Mouse (Mus musculus) megakaryocyte, embryonic 14.5 days (primary cell): ENCODE measurements around the gene Slc23a3.

Source experiments
- FLI1 ChIP-seq: IDR thresholded peaks from 2 replicates; pipeline ENCODE4 v1.6.1; 2012; ENCODE audit warnings: low read length, inconsistent platforms, mixed read lengths
- GATA1 ChIP-seq: IDR thresholded peaks from 3 replicates; pipeline ENCODE4 v1.6.1; 2012; ENCODE audit warnings: mixed read lengths, low read length, inconsistent platforms, borderline replicate concordance

GRCm38 (mm10) chr1:75168472-75169464, 35.1 kb upstream of the Slc23a3 start, which contains the start of gene Zfand2b:
- TF ChIP-seq GATA1 (no peak), FLI1 (no peak)
